Mouse (Mus musculus): ENCODE measurements at regions not wholly inside any gene's neighbourhood (a gene's known extent, or its start where the extent isn't known, plus 50 kb on each side); places are given as distances from the start of the nearest gene placed in this dataset.

DNA sequence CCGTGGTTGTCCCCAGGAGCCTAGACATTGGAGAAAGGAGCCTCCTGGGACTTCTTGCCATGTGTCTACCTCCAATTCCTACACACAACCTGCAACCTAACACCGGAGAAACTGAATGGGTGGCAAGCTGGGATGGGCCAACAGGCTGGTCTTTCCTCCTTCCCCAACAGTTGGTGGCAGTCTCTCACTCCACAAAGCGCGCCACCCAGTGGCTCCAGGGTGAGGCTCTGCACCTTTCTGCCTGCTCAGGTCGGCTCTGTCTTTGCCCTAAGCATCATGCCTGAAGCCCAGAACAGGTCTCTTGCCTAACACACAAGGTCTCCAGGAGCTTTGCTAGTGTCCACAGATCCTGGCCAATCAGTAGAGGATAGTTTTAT, 166.0 kb downstream of the Inhbb start:
- DNase-seq = no peak

DNA sequence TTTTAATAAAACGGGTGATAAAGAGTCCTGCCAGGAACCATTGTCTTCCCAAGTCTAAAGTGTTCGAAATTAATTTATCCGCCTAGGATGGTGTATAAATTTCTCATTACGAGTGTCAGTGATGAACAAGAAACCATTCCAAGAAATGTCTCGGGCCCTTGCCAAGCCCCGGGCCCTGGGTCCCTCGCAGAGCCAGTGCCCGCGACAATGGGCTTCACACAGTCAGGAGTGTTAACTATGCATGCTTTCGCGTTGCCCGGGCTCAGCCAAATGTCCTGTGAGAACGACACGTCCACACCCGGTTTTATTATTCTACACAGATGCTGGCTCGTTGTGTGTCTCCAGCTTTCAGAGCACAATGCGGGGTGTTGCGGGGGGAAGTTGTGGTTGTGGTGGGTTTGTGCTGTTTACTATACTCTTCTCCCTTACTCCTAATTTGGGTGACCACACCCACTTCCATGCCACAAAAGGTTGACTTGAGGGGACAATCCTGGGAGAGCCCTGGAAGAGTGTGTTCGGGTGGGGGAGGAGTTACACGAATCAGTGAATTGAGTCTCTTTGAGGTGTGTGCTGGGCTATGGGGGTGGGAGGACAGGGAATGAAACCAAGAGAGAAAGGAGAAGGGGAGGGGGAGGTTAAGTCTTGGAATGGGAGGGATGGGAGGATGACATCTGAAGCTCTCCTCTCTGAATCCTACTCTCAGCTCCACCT, 166.5 kb downstream of the Inhbb start:
- peak; percentile 11 to 45 for DNase-seq

DNA sequence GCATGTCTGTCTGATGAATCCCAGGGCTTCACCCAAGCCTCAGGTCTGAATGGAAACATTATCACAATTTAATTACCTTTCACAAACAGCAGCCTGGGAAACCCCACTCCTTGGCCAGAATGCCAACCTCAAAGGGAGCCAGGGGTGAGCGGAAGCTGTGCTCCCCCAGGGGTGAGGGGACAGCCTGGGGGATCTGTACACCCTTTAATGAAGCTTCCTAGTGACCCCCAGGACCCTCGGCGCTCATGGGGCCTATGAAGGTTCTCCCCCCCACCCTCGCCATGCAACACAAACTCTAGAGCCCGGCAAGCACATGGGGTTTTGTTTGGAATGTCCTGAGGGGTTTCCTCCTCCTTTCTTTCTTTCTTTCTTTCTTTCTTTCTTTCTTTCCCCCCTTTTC, 167.1 kb downstream of the Inhbb start:
- DNase-seq = no peak

DNA sequence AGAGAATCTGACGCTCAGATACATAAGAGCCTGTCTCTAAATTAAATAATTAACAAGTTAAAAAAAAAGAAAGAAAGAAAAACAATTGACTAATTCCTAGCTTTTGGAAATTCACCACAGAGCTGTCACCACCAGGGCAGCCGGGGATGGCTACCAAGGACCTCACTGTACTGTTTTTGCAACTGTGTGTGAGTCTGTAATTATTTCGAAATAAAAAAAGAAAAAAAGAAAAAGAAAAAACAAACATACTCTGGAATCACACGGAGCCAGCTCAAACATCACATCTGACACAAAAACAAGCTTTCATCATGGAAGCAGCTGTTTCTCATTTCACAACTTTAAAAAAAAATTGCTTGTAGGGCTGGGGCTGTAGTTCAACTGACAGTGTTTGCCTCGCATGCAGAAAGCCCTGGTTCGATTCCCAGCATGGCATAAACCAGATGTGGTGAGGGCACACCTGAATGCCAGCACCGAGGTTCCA, 168.6 kb downstream of the Inhbb start:
- no peak for DNase-seq

DNA sequence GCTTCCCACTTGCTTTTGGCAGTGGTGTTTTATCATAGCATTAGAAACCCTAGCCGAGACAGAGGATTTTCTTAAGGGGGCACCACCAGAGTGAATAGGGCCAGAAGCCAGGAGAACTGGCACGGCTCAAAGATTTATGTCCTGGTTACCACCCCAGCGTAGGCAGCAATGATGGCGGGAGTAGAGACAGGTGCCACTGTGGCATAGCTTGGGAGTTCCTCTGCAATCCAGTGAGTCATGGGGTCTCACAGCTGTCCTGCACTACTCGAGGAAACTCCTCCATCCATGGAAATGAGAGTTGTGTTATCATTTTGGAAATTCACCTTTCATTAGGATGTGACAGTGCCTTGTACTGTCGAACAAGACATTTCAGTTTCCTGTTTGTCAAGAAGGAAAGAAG, 169.6 kb downstream of the Inhbb start:
- DNase-seq = no peak

DNA sequence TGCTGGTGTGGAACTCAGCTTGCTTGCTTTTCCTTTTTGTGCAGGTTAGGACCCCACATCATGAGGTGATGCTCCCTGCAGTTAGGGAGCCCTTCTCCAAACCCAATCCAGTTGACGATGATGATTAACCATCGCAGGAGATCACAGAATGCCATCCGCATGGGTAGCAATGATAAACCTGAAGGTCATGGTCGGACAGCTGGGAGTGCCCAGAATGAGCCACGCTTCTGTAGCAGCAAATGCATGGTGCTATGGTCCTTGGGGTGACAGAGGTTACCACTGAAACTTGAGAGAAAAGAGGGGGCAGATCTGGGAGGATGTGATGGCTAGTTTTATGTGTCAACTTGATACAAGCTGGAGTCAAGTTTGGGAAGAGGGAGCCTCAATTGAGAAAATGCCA, 170.3 kb downstream of the Inhbb start:
- DNase-seq = no peak

DNA sequence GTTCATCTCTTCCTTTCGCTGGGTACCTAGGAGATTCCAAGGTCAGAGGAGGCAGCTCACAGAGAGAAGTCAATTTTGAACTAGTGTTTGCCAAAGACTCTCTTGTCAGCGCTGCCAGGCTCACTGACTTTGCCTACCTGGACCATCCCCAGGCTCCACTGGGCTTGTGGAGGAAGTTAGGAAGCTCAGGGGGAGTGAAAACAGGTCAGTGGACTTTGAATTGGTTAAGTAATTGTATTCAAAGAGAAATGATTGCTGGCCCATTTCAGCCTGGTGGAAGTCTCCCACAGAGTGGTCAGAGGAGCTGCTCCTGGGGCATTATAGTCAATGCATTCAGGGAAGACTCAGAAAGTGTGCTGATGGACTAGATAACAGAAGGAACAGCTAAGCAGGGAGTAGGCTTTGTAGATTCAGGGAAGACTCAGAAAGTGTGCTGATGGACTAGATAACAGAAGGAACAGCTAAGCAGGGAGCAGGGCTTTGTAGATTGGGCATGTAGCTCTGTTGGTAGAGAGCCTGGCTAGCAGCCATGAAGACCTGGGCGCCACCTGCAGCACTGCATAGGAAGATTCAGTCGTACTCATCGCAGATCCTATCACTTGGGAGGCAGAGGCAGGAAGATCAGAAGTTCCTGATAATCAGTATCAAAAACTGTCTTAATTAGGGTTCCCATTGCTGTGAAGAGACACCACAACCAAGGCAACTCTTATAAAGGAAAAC, 173.1 kb downstream of the Inhbb start:
- no peak for DNase-seq

DNA sequence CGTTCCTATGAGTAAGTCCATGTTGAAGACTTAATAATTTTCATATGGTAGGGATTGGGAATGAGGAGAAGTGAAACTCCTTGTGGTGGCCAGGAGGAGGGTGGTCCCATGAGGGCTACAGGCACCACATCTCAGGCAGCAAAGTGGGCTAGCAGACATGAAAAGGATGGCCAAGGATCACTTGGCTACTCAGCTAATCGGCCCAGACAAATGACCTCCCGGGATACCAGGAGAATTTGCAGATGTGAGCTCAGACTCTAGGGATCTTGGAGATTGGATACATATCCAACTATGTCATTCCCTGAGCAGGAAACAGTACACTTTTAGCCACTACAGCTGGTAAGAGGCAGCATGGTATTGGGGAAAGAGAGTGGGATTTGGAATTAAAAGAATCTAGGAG, 174.9 kb downstream of the Inhbb start:
- DNase-seq = no peak

DNA sequence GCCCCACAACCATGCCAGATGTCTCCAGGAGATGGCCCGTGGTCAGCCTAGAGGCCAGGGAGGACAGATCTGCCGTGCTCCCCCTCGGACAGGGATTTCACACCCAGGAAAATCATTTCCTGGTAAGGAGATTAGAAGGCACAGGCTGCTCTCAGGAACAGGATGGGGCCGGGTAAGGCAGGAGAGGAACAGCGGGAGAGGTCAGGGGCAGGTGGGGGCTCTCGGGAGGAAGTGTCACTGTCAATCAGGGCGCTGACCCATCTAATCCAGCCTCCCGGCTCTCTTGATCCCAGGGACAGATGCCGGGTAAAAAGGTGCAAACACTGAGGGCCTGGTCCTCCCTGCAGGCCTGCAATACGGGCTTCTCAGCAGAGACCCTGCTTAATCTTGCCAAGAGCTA, 183.6 kb downstream of the Inhbb start:
- DNase-seq = no peak

DNA sequence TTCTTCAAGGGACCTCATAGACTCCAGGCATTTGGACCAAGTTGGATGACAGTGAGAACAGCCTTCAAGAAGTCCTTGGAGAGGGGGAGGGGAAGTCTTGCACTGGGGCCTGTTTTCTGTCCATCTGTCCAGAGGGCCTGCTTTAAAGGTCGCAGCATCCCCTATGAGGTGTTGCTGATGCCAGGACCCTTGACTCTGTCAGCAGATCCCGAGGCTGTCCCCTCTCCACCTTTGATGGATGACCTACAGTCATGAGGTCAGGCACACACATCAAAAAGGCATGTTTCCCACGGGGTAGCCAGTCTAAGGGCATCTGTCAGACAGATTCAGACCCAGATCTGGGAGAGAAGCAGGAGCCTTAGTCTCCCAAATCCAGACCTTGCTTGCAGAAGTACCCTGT, 183.4 kb upstream of the Gli2 start:
- DNase-seq = no peak

DNA sequence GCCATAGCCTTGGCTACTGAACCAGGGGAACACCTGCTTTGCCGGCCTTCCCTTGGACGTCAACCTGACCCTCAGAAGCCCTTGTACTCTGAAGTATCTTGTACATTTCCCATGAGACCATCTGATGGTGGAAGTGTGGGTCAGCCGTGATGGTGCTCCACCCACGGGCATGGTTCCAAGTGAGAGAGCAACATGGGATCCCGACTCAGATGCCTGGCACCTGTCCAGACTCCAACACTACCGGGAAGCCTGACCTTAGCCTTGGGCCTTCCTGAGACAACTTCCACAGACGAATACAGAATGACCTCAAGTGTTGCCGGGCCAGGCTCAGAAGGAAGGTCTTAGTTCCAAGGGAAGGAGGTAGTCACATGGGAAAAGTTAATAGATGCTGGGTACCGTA, 181.0 kb upstream of the Gli2 start:
- no peak for DNase-seq

DNA sequence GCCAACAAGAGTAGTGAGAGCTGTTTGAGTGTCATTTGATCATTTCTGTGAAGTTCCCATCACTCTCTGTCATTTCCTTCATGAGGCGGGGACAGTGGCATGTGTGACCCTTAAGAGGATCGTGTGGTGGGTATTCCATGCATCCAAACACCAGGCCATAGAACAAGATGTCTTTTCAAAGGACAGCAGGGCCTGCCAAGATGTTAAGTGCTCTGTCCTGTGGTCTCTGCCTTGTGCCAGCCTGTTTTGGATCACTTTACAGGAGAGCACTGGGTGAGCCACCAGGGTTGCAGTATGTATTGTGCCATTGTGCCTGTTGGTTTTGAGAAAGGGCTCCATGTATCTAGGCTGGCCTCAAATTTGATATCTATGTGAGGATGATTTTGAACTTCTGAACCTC, 173.6 kb upstream of the Gli2 start:
- no peak for DNase-seq

DNA sequence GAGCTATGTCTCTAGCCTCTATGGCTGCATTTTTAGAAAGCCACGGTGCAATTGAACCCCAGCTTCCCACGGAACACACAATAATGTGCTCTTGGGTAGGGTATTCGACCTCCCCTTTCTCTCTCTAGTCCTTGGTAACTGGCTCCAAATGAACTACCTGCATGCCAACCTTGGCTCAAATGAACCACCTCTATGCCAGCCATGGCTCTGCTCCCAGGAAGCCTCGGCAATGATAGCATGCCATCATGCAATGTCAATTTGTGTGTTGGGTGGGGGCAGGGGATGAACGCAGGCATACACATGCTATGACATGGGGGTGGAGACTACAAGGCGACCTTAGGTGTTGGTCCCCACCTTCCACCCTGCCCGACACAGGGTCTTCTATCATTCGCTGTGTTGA, 170.5 kb upstream of the Gli2 start:
- no peak for DNase-seq

DNA sequence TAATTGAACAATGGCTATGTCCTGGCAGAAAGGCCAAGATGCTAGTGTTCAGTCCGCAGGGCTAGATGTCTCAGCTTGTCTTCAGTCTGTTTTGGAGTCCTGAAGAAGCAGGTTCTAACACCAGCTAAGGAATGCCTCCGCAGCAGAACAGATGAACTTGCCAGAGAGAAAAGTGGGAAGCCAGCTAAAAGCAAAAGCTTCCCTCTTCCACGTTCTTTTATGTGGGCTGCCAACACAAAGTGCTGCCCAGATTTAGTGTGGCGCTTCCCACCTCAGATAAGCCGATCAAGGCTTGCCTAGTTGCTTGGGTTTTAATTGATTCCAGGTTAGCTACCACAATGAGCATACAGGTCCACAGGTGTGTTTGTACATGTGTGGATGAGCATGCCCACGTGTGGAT, 168.5 kb upstream of the Gli2 start:
- no peak for DNase-seq

DNA sequence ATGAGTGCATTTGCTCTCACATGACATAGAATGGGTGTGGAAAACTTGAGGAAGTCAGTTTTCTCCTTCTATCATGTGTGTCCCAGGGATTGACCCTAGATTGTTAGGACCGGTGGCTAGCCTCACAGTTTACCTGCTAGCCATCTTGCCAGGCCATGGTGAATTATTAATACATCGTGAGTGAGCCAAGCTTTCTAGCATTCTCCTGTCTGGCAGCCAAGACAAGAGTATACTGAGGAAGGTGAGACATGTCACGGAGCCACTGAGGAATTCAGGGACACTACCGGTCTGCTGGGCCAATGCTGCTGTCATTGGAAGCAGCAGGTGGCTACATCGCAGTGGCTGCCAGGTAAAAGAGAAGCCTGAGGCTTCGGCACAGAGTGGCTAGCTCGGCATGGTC, 167.6 kb upstream of the Gli2 start:
- no peak for DNase-seq

DNA sequence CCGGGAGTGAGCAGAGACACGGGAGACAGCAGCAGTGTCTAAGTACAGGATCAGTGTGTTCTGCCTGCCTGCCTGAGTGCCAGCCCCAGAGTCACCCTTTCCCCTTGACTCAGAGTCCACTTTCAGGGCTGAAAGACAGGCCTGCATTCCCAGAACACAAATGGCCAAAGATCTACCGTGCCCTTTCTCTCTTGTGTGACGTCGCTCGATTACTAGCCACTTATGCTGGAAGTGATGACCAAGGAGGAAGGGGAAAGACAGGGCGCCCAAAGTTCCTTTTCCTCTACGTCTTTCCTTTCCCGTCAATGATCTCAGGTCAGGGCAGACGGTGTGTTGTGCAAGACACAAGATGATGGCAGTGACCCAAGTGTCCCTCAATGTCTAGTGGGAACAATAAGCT, 166.4 kb upstream of the Gli2 start:
- no peak for DNase-seq

DNA sequence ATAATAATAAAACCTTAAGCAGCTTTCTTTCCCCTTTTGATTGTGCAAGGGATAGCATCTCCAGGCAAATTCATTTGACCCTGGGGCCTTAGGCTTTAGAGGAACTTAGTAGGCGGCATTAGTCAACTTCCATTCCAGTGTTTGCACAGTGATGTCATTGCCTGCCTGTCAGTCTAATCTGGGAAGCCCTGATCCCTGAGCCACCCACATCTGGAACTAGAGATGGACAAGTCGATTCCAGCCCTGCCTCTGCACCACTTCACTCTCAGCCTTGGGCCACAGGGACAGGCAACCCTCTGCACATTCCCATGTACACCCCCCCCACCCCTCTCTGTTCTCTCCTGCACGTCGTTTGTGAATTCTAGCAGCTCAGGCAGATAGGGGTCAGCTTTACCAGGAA, 164.0 kb upstream of the Gli2 start:
- no peak for DNase-seq

DNA sequence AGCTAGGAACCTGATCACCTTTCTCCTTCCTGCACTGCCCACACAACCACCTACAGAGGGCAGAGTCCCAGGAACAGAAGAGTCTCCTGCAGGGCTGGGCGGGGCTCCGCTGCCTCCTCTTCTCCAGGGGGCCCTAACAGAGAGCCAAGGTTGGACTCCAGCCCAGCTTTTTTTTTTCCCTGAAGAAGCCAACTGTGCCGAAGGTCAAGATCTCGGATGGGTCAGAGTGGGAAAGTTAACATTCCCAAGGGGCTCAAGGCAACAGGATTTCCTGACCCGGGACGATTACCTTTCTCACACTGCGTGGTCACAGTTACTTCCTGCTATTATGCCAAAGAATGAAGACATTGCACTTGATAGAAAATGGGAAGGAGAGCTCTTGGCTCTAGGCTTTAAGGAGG, 156.2 kb upstream of the Gli2 start:
- DNase-seq = no peak

DNA sequence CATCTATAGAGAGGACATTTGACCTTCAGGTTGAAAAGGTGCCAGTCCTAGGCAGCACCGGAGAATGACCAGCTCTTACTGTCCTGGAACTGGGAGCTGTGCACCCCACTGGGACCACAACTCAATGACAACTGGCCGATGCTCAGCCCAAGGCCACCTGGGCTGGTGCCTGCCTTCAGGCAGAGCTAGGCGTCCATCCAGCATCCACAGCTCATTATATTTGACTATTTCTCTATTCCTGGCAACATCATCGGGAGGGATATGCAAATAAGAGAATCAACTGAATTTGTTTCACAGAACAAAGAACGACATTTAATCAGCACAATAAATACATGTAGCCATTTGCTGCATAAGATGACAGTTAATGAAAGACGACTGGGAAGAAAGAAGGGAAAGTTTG, 149.0 kb upstream of the Gli2 start:
- DNase-seq = peak; percentile 17 to 18

DNA sequence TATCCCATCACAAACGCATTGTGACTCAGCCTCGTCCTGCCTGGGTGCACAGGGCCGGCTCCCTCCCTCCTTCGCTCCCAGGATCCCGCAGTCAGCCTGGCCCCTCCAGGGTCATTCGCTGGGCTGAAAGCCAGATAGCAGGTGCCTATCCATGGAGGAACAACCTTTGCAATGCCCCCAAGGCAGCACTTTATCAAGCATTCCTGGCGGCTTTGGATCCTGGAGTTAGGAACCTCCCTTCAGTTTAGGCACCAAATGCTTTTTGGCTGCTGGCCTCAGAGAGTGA, 143.9 kb upstream of the Gli2 start:
- no peak for DNase-seq

DNA sequence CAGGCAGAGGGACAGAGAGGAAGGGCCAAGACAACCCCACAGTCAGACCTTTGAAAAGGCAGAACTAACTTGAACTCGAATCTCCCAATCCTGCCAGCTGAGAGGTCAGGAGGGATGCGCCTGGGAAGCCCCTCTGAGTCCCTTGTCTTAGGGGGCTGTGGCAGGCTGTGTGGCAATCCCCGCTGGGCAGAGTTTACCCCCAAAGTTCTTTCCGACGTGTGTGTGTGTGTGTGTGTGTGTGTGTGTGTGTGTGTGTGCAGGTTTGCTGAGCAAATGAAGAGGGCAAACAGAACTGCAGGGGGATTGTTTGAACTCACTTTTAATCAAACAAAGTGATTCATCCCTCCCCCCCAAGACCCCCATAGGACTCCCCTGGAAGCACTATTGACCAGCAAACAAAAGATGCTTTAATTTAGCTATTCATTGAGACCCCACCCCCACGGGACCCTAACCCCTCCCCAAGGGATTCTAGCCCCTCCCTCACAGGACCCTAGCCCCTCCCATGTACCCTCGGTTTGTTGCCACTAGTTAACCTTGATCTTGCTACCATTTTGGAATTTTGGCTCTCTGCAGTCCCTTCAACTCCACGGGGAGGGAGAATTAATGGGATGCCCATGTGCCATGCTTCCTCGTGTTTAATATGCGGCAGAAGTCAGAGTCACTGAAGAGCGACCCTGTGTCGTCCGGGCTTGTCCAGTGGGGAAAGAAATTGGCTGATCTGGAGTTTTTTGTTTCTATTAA, 143.4 kb upstream of the Gli2 start:
- no peak for DNase-seq

DNA sequence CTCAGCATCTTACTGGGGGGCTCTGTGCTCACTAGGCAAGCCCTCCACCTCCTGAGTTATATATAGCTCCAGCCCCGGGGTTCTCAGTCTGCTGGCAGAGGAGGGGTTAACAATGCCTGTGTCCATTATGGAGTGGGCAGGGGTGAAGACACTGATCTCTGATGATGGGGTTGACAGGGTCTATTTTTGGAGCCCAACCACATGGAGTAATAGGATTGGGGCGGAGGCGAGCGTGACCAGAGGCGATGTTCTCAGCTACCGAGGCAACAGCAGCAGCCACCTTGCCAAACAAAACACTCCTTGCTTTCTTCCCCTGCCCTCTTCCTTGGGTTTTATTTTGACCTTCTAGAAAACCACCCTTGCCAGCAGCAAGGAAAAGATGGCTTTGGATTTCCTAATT, 141.1 kb upstream of the Gli2 start:
- no peak for DNase-seq

DNA sequence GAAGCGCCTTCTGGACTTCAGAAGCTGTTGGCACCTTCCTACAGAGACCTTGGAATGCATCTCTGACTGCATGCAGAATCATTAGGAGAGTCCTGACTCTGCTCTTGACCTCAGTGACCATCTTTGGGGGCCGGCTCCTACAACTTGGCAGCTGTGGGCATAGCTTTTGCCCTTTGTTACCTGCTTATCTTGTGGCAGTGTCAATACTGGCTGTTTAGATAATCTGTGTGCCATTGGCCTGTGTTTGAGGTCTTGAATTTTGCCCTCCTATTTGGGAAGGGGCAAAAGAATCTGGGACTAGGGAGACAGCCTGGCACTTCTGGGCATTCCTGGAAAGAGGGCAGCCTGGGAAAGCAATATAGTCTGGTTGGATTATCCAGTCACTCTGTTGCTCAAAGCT, 137.8 kb upstream of the Gli2 start:
- no peak for DNase-seq

DNA sequence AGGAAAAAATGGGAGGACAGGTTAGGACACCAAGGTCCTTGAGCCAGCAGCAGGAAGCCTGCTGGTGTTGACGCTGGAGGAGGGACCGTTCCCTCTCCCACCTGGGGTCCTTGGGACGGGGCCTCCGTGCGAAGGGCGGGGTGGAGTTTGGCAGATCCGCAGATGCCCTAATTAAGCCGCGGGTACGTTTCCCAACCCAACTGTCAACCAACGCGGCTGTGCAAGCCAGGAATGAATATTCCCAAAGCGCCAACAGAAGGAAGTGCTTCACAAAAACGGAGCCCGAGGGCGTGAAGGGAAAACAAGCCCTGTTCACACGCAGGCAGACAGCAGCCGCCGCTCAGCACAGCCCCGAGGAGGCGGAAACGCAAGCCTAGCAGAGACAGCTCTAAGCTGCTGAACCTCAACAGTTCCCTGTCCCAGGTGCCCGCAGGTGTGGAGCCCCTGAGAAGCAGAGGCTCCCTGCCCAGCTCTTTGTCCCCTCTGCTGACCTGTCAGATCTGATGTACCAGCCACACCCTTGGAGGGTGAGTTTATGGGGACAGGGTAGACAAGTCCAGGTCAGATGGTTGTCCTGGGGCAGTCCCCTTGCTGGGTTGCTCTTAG, 136.1 kb upstream of the Gli2 start:
- DNase-seq = peak; percentile 62 to 78
